Mouse (Mus musculus) bone marrow, adult 2 months (tissue): Measurements from ENCODE around the gene D1Pas1. TPM values are rescaled to one million over a fixed set of nuclear protein-coding genes. Genes with fewer than 3 reads are reported as not detected.

Experiments used
- H3K27ac ChIP-seq: fragments of 200-500 bp; 2 replicates; pipeline ENCODE4 v1.5.1; 2012; ENCODE audit warnings: low read depth, mild to moderate bottlenecking, control low read depth, inconsistent platforms, low read length; ENCODE audit not compliant: control insufficient read depth, poor library complexity, insufficient read depth
- H3K4me1 ChIP-seq: fragments of 200-500 bp; 2 replicates; pipeline ENCODE4 v1.6.1; 2011; ENCODE audit warnings: low read length; ENCODE audit not compliant: control insufficient read depth, insufficient read depth
- H3K4me3 ChIP-seq: fragments of 200-500 bp; replicated peaks from 2 replicates; pipeline ENCODE3; 2011; ENCODE audit warnings: mild to moderate bottlenecking, low read depth, low read length, control low read depth; ENCODE audit not compliant: control insufficient read depth
- CTCF ChIP-seq: fragments of 200-500 bp; IDR thresholded peaks from 2 replicates; pipeline ENCODE4 v1.5.1; 2011; ENCODE audit warnings: low read length, control low read depth; ENCODE audit not compliant: control insufficient read depth, insufficient read depth
- POLR2A ChIP-seq: fragments of 200-500 bp; IDR thresholded peaks from 2 replicates; pipeline ENCODE4 v1.6.1; 2011; ENCODE audit warnings: low read depth, mild to moderate bottlenecking, control low read depth, low read length, borderline replicate concordance; ENCODE audit not compliant: control insufficient read depth
- WGBS: fragments of 180-500 bp; shearing (Covaris S2); methylation state at CpG from one replicate; pipeline ENCODE4 v1.1.7; 2018; 5-methylcytosine and 5-hydroxymethylcytosine counted together
- polyA plus RNA-seq: library from polyadenylated mRNA; stranded (reverse); fragments of >200 nt; gene quantifications from 2 replicates; pipeline ENCODE4 v1.2.4, GENCODE M21; 2011; ENCODE audit warnings: low replicate concordance; ENCODE audit not compliant: missing spikeins, insufficient read depth, insufficient read length

Gene D1Pas1
- polyA plus RNA-seq, 1 experiment: 0.97 TPM

DNA sequence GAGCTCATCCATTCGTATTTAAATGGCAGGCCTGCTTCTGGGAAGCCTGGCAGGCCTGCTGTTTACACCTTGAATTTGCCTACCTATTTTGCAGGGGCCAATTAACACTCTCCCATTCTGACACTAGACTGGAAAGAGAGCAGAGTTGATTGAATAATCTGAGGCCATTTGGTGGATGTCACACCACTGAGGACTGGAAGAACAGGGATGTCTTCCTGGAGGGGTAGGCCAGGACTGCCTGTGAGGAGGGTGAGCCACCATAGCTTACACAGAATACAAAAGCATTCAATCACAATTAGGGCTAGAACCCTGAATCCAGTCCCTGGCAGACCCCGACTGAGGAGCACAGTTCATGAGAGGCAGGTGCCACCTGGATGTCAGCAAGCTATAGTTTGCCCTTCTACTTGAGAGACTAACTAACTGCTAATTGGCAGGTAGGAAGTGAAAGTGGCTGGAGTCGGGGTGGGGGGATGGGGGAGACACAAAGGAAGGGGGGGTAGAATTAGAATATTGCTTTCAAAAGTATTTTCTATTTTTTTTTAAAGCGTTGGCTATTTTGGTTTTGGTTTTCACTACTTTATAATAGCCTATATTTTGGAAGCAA, 9.8 kb downstream of the D1Pas1 start:
- TF ChIP-seq POLR2A: no peak
- no peak for TF ChIP-seq CTCF
- WGBS: 58% methylated on average over 4 of the region's 4 CpGs
- Histone ChIP-seq H3K4me1 (no peaks in the 10 kb centered on the region), H3K4me3 (no peak overlapping the region), H3K27ac (no peak overlapping the region)

GRCm38 (mm10) chr1:186977801-186978200, 10.6 kb downstream of the D1Pas1 start:
- TF ChIP-seq POLR2A (no peak), CTCF (no peak)
- no peak overlapping the region for H3K27ac ChIP-seq
- WGBS: 79% methylated on average over 2 of the region's 2 CpGs
- H3K4me3 ChIP-seq: no peak overlapping the region
- no peaks in the 10 kb centered on the region for H3K4me1 ChIP-seq

DNA sequence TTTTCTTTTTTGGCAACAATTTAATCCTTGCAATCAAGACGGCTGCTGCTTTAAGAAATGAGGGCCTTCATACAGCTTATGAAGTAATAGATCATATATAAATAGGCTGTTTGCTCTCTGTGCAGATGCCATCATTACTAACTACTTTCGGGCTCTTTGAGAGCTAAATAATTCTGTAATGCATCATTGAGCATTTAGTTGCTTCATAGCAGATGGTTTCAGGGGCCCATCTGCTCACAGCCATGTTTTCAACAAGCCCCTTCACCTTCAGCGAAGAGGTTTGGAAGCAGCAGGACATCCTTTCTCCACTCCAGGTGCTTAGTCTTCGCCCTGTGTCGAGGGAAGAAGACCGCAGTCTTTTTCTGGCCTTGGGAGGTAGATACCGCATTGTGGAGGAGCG, 12.2 kb downstream of the D1Pas1 start:
- no peak overlapping the region for H3K4me3 ChIP-seq
- no peak overlapping the region for H3K27ac ChIP-seq
- 81% methylated on average over 8 of the region's 8 CpGs for WGBS
- TF ChIP-seq CTCF (no peak), POLR2A (no peak)
- H3K4me1 ChIP-seq: no peaks in the 10 kb centered on the region

DNA sequence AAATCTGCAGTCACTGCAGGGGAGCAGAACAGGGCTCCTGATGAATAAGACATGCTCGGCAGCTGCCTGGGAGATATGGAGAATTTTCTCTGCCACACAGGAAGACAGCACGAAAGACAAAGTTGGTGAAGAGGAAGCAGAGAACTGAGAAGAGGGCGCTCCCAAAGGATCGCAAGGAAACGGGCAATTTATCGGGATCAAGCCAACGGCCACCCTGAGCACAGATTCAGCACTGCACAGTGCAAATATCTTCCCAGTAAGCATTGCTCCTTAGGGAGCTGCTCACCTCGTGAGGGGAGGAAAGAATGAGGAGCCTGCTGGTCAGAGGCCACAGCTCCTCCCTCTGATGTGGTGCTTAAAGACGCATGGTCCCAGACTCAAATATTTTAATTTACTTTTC, 13.3 kb downstream of the D1Pas1 start:
- H3K4me3 ChIP-seq: no peak overlapping the region
- TF ChIP-seq CTCF (no peak), POLR2A (no peak)
- no peak overlapping the region for H3K27ac ChIP-seq
- 74% methylated on average over 9 of the region's 9 CpGs for WGBS
- no peaks in the 10 kb centered on the region for H3K4me1 ChIP-seq

DNA sequence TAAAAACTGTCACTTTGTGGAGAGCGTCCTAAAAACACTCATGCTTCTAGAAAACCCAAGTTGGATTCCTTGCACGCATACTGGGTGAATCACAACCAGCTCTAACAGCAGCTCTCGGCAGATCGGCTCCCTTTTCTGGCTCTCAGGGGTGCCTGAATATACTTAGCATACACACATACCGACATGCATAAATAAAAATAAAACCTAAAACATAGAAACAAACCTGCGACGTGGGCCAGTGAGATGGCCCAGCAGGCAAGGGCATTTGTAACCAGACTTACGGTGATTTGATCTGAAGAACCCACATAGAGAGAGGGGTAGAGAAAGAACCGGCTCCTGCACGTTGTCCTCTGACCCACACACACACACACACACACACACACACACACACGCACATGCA, 17.9 kb downstream of the D1Pas1 start:
- Histone ChIP-seq H3K4me1 (no peaks in the 10 kb centered on the region), H3K27ac (no peak overlapping the region), H3K4me3 (no peak overlapping the region)
- 86% methylated on average over 11 of the region's 11 CpGs for WGBS
- TF ChIP-seq POLR2A (no peak), CTCF (no peak)

- WGBS: 81% methylated on average over 9 of the region's 9 CpGs
- no peak overlapping the region for H3K27ac ChIP-seq
- no peaks in the 10 kb centered on the region for H3K4me1 ChIP-seq
- H3K4me3 ChIP-seq: no peak overlapping the region
- TF ChIP-seq POLR2A (no peak), CTCF (no peak)
Measured at GRCm38 (mm10) chr1:186986086-186986485, 18.9 kb downstream of the D1Pas1 start.

DNA sequence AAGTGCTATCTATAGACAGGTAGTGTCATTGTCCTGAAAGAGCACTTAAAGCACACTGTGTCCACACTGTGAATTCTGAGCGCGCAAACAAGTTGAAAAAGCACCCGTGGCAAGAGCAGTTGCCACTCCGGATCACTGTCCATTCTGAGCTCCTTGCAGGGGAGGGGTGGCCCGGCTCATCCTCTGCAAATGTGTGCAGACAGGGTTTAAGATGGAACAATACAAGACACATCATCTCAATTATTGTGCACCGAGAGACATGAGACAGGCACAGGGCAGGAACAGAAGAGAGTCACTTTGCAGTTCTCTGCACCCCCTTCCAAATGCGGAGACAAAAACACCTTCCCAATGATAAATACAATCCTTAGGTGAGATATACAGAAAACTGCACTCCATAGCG, 19.3 kb downstream of the D1Pas1 start:
- no peaks in the 10 kb centered on the region for H3K4me1 ChIP-seq
- 86% methylated on average over 8 of the region's 8 CpGs for WGBS
- no peak for TF ChIP-seq POLR2A
- no peak for TF ChIP-seq CTCF
- H3K27ac ChIP-seq: no peak overlapping the region
- H3K4me3 ChIP-seq: no peak overlapping the region

DNA sequence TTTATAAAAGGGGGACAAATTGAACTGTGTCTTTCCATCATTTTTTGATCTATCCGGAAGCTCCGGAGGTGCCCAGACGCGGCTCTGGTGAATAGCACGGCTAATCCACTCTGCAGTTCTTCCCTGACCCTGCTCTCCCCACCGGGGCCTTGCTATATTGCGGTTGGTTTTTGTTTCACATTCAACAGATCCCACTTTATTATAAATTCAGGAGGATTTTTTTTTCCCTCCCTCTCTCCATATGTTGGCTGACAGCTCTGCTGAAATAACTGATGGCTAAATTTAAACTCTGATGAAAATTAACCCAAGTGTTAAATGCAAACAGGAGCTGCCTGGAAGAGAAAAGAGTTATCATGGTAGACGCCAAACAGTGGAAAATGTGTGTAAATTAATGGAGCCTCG, 21.1 kb downstream of the D1Pas1 start:
- TF ChIP-seq CTCF (no peak), POLR2A (no peak)

DNA sequence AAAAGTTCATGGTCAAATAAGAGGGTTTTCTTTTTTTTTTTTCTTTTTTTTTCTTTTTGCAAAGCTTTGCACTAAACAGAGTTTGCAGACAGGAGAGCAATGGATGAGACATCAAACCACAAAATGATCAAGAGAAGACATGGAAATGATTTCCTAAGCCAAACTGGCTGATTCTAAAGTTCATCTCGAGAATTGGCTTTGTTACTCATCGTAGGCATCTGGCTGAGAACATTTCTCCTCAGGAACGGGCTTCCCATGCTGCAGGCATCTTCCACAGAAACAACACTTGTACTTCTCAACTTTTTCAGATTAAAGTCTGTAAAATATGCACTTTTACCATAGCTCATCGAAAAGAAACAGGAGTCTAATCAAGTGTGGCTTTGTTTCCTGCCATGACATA, 21.6 kb downstream of the D1Pas1 start:
- Histone ChIP-seq H3K4me3 (no peak overlapping the region), H3K4me1 (no peaks in the 10 kb centered on the region), H3K27ac (no peak overlapping the region)
- TF ChIP-seq POLR2A (no peak), CTCF (no peak)
- WGBS: 70% methylated on average over 4 of the region's 4 CpGs

More for the DNA sequence above, 21.1 kb downstream of the D1Pas1 start:
- Histone ChIP-seq H3K4me3 (no peak overlapping the region), H3K4me1 (no peaks in the 10 kb centered on the region), H3K27ac (no peak overlapping the region)
- 85% methylated on average over 9 of the region's 9 CpGs for WGBS
